Mouse (Mus musculus) hindbrain, embryonic 16.5 days (tissue): Measurements from ENCODE around the gene Ampd2. TPM values are rescaled to one million over a fixed set of nuclear protein-coding genes. Genes with fewer than 3 reads are reported as not detected.

Experiments used
- ATAC-seq: fragments of 200-750 bp; cut with Nextera tagmentation; 2 replicates; pipeline ENCODE4 v1.8.0; 2017; ENCODE audit warnings: moderate TSS enrichment, moderate library complexity
- H3K27ac ChIP-seq: fragments of 300-500 bp; sonication (generic); 2 replicates; pipeline ENCODE4 v1.5.1; 2014; ENCODE audit warnings: low read depth, mild to moderate bottlenecking, control low read depth, low read length, moderate library complexity
- H3K27me3 ChIP-seq: fragments of 300-500 bp; sonication (generic); replicated peaks from 2 replicates; pipeline ENCODE4 v1.6.1; 2014; ENCODE audit warnings: low read length; ENCODE audit not compliant: control insufficient read depth, insufficient read depth
- H3K36me3 ChIP-seq: fragments of 300-500 bp; sonication (generic); 2 replicates; pipeline ENCODE4 v1.6.1; 2014; ENCODE audit warnings: mild to moderate bottlenecking, low read length, moderate library complexity, mixed read lengths; ENCODE audit not compliant: control insufficient read depth, insufficient read depth
- H3K4me1 ChIP-seq: fragments of 300-500 bp; sonication (generic); 2 replicates; pipeline ENCODE4 v1.6.1; 2014; ENCODE audit warnings: low read depth, low read length; ENCODE audit not compliant: control insufficient read depth, insufficient read depth
- H3K4me2 ChIP-seq: fragments of 300-500 bp; sonication (generic); 2 replicates; pipeline ENCODE4 v1.6.1; 2014; ENCODE audit warnings: mild to moderate bottlenecking, low read length, control low read depth, moderate library complexity
- H3K4me3 ChIP-seq: fragments of 300-500 bp; sonication (generic); 2 replicates; pipeline ENCODE4 v1.5.1; 2014; ENCODE audit warnings: mild to moderate bottlenecking, low read length, control low read depth, moderate library complexity
- H3K9ac ChIP-seq: fragments of 300-500 bp; sonication (generic); 2 replicates; pipeline ENCODE4 v1.6.1; 2014; ENCODE audit warnings: low read depth, mild to moderate bottlenecking, control low read depth, low read length, moderate library complexity
- H3K9me3 ChIP-seq: fragments of 300-500 bp; sonication (generic); 2 replicates; pipeline ENCODE4 v1.6.1; 2014; ENCODE audit warnings: mild to moderate bottlenecking, low read length, moderate library complexity; ENCODE audit not compliant: control insufficient read depth
- WGBS: fragments of 180-500 bp; shearing (Covaris S2); extraction: QIAGEN DNeasy Blood & Tissue Kit; methylation state at CpG from one replicate; pipeline ENCODE4 v1.1.7; 2014; 5-methylcytosine and 5-hydroxymethylcytosine counted together
- polyA plus RNA-seq: library from polyadenylated mRNA; unstranded; fragments of >200 nt; fragmentation: Nextera tagmentation; extraction: Ambion mirVana; gene quantifications from 2 replicates; pipeline ENCODE4 v1.2.1, GENCODE M21; 2015

Gene Ampd2
- polyA plus RNA-seq = 63.6 and 68.0 TPM in 2 replicates

GRCm38 (mm10) chr3:108086470-108086979 is at the start of gene Ampd2:
Gene Ampd2, minus strand, starts transcription at chr3:108086651.
- H3K27me3 ChIP-seq = no peaks in the 10 kb centered on the region
- peak within 1 kb of the TSS; percentile 64 for H3K4me3 ChIP-seq
- WGBS = under 1% methylated on average over 28 of the region's 29 CpGs
- peak within 1 kb of the TSS; percentile 85 for H3K27ac ChIP-seq
- peak within 1 kb of the TSS; percentile 67 for H3K9ac ChIP-seq
- ATAC-seq = no peak
- H3K4me2 ChIP-seq = peak within 1 kb of the TSS; percentile 97
- no peaks in the 10 kb centered on the region for H3K9me3 ChIP-seq
- peaks cover 31% of the 10 kb centered on the region for H3K4me1 ChIP-seq
- H3K36me3 ChIP-seq = no peaks in the 10 kb centered on the region

DNA sequence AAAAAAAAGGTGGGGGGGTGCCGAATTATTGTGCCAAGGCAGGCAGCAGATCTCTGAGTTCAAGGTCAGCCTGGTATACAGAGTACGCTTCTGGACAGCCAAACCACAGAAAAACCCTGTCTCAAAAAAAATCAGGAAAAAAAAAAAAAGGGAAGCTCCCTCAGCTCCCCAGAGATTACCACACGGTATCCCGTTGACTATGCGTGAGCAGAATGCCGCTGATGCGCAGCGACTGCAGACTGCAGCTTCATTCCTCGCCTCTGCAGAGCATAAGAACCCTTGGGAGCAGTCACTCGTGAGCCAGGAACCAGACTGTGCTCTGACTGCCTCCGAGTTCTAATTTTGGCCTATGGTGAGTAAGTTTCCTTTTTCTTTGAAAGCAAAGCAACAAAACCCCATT is 48.2 kb upstream of the Ampd2 start:
- Histone ChIP-seq H3K4me1 (peaks cover 2% of the 10 kb centered on the region), H3K9ac (no peak overlapping the region), H3K4me3 (no peak overlapping the region), H3K27ac (no peak overlapping the region), H3K4me2 (no peak overlapping the region), H3K27me3 (no peaks in the 10 kb centered on the region), H3K36me3 (no peaks in the 10 kb centered on the region), H3K9me3 (no peaks in the 10 kb centered on the region)
- 50% methylated on average over 11 of the region's 11 CpGs for WGBS
- peak; percentile 50; the same call in 1 of the 2 replicates for ATAC-seq

DNA sequence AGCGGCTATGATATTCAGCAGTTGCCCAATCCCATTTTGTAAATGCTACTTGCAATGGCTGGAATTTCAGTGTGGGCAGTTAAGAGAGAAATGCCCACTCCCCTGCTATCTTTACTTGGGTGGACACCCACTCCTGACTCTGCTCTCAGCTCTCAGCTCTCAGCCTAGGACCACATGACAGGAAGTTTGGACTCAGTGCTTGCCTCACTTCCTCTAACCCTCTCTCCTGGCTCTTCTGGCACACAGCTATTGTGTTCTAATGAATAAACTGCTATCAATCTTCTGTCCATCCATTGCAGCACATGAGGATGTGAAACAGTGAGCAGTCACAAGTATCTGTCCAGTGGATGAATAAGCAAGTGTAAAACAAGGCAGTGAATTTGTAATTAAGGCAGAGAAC is 46.0 kb upstream of the Ampd2 start:
- no peak overlapping the region for H3K4me2 ChIP-seq
- no peaks in the 10 kb centered on the region for H3K27me3 ChIP-seq
- no peaks in the 10 kb centered on the region for H3K36me3 ChIP-seq
- no peak overlapping the region for H3K27ac ChIP-seq
- no peak for ATAC-seq
- peaks cover 2% of the 10 kb centered on the region for H3K4me1 ChIP-seq
- WGBS = 77% methylated on average over 1 of the region's 1 CpGs
- no peak overlapping the region for H3K4me3 ChIP-seq
- H3K9me3 ChIP-seq = no peaks in the 10 kb centered on the region
- no peak overlapping the region for H3K9ac ChIP-seq

GRCm38 (mm10) chr3:108131821-108132220 is 45.4 kb upstream of the Ampd2 start:
- Histone ChIP-seq H3K9me3 (no peaks in the 10 kb centered on the region), H3K36me3 (no peaks in the 10 kb centered on the region), H3K27me3 (no peaks in the 10 kb centered on the region), H3K9ac (no peak overlapping the region), H3K4me3 (no peak overlapping the region), H3K4me1 (peaks cover 2% of the 10 kb centered on the region), H3K27ac (no peak overlapping the region), H3K4me2 (no peak overlapping the region)
- WGBS = 90% methylated on average over 1 of the region's 1 CpGs
- ATAC-seq = no peak

GRCm38 (mm10) chr3:108131216-108131615 is 44.8 kb upstream of the Ampd2 start:
- 85% methylated on average over 5 of the region's 5 CpGs for WGBS
- Histone ChIP-seq H3K4me2 (no peak overlapping the region), H3K4me1 (peaks cover 2% of the 10 kb centered on the region), H3K9me3 (no peaks in the 10 kb centered on the region), H3K9ac (no peak overlapping the region), H3K36me3 (no peaks in the 10 kb centered on the region), H3K27ac (no peak overlapping the region), H3K4me3 (no peak overlapping the region), H3K27me3 (no peaks in the 10 kb centered on the region)
- no peak for ATAC-seq

DNA sequence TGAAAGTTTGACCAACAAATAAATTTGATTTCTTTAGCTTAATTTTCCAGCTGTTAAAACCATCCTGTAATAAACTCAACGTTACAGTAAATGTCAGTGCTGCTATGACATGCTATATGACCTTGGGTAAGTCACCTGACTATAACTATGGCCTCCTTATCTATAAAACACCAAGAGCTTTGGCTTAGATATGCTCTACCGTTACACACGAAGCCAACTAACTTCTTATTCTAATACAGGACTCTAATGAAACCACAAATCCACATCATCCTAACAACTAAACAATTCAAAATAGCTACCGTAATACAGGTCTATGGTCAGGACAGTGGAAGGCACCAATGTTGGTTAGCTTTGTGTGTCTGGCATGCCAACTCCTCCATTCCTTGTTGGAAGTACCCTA is 43.4 kb upstream of the Ampd2 start:
- Histone ChIP-seq H3K9me3 (no peaks in the 10 kb centered on the region), H3K27me3 (no peaks in the 10 kb centered on the region), H3K36me3 (no peaks in the 10 kb centered on the region), H3K4me2 (no peak overlapping the region), H3K9ac (no peak overlapping the region), H3K4me3 (no peak overlapping the region), H3K27ac (no peak overlapping the region), H3K4me1 (peaks cover 2% of the 10 kb centered on the region)
- WGBS = 95% methylated on average over 4 of the region's 4 CpGs
- ATAC-seq = no peak

- H3K36me3 ChIP-seq = no peaks in the 10 kb centered on the region
- no peak for ATAC-seq
- no peak overlapping the region for H3K4me3 ChIP-seq
- H3K27me3 ChIP-seq = no peaks in the 10 kb centered on the region
- H3K4me2 ChIP-seq = no peak overlapping the region
- H3K9me3 ChIP-seq = no peaks in the 10 kb centered on the region
- H3K9ac ChIP-seq = no peak overlapping the region
- no peaks in the 10 kb centered on the region; the same call in 1 of the 2 replicates for H3K4me1 ChIP-seq
- H3K27ac ChIP-seq = no peak overlapping the region
- 81% methylated on average over 4 of the region's 4 CpGs for WGBS
Measured at GRCm38 (mm10) chr3:108129367-108129766, 42.9 kb upstream of the Ampd2 start.

- Histone ChIP-seq H3K9me3 (no peaks in the 10 kb centered on the region), H3K36me3 (no peaks in the 10 kb centered on the region), H3K9ac (no peak overlapping the region), H3K27ac (no peak overlapping the region), H3K27me3 (no peaks in the 10 kb centered on the region), H3K4me3 (no peak overlapping the region), H3K4me1 (no peaks in the 10 kb centered on the region; the same call in 1 of the 2 replicates), H3K4me2 (no peak overlapping the region)
- ATAC-seq = no peak
- WGBS = 82% methylated on average over 5 of the region's 5 CpGs
Measured at GRCm38 (mm10) chr3:108128520-108128919, 42.1 kb upstream of the Ampd2 start.

DNA sequence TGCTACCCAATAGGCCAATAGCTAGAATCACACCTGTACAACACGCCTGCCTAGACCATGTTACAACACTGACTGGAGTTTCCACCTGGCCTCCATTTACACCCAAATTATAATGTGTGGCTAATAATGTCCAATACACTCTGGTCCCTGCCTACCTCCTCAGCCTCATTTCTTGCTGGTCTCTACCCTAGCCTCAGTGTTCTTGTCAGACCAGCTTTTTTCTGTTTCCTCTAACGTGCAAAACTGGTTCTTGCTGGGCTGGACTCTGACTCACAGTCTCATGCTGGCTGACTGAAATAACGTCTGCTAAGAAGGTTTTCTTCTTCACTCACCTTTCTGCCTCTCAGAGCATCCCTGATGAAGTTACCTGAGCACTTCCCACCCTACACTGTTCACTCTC is 39.9 kb upstream of the Ampd2 start:
- Histone ChIP-seq H3K4me2 (no peak overlapping the region), H3K4me3 (no peak overlapping the region), H3K27ac (no peak overlapping the region), H3K4me1 (no peaks in the 10 kb centered on the region), H3K27me3 (no peaks in the 10 kb centered on the region), H3K9ac (no peak overlapping the region), H3K36me3 (peaks cover 4% of the 10 kb centered on the region), H3K9me3 (no peaks in the 10 kb centered on the region)
- 92% methylated on average over 3 of the region's 3 CpGs for WGBS
- no peak for ATAC-seq

- no peak overlapping the region for H3K27ac ChIP-seq
- H3K4me1 ChIP-seq = no peaks in the 10 kb centered on the region
- H3K4me2 ChIP-seq = no peak overlapping the region
- H3K9ac ChIP-seq = no peak overlapping the region
- no peaks in the 10 kb centered on the region for H3K27me3 ChIP-seq
- no peak for ATAC-seq
- H3K36me3 ChIP-seq = peaks cover 8% of the 10 kb centered on the region
- no peaks in the 10 kb centered on the region for H3K9me3 ChIP-seq
- no peak overlapping the region for H3K4me3 ChIP-seq
- WGBS = 64% methylated on average over 1 of the region's 1 CpGs
Measured at GRCm38 (mm10) chr3:108124131-108124530, 37.7 kb upstream of the Ampd2 start.
